Mouse (Mus musculus): Measurements from ENCODE around the gene Macf1. TPM values are rescaled to one million over a fixed set of nuclear protein-coding genes. Genes with fewer than 3 reads are reported as not detected.
A peak's percentile ranks its signal among the peaks of the same experiment; 100 is the strongest.
"Not testable (repeated sequence)": the region's sequence is repeated elsewhere in the genome, so short reads cannot be mapped to it uniquely, and the experiment has no call there.

Gene Macf1
- total and polyA plus RNA-seq, 3 experiments = 71.4 to 223 (median 222) TPM

GRCm38 (mm10) chr4:123337693-123338092 lies 346.5 kb downstream of the Macf1 start:
- Histone ChIP-seq H3K27me3 (ENCODE audit: control insufficient read depth, insufficient read depth, low read length) (peaks cover 8% of the 10 kb centered on the region), H3K4me1 (ENCODE audit: control insufficient read depth, insufficient read depth, low read length) (no peaks in the 10 kb centered on the region), H3K9ac (ENCODE audit: low read depth, low read length) (no peak overlapping the region), H3K4me3 (no peak overlapping the region), H3K79me2 (replicated peaks; ENCODE audit: control insufficient read depth, insufficient read depth, low read length) (no peaks in the 10 kb centered on the region), H3K27ac (no peak overlapping the region), H3K36me3 (ENCODE audit: control insufficient read depth, insufficient read depth, low read length) (no peaks in the 10 kb centered on the region)
- TF ChIP-seq EP300 (IDR thresholded peaks at IDR 0.05; ENCODE audit: insufficient read depth, low read depth, low read length) = no peak
- WGBS = 63% methylated on average over 4 of the region's 4 CpGs
- no peak for DNase-seq
- intact Hi-C loops (cut with DNase I) = no loop called here

GRCm38 (mm10) chr4:123335796-123336585 lies 348.2 kb downstream of the Macf1 start:
- H3K79me2 ChIP-seq (replicated peaks; ENCODE audit: control insufficient read depth, insufficient read depth, low read length) = no peaks in the 10 kb centered on the region
- WGBS = 70% methylated on average over 14 of the region's 14 CpGs
- TF ChIP-seq POLR2A (IDR thresholded peaks at IDR 0.05; ENCODE audit: insufficient read depth, low read depth, low read length) = no peak
- TF ChIP-seq CTCF (IDR thresholded peaks at IDR 0.05) = no peak

GRCm38 (mm10) chr4:123335244-123335643 lies 348.9 kb downstream of the Macf1 start:
- H3K27ac ChIP-seq; H3K79me2 ChIP-seq (replicated peaks; ENCODE audit: control insufficient read depth, insufficient read depth, low read length); H3K4me3 ChIP-seq; DNase-seq; H3K27me3 ChIP-seq (ENCODE audit: control insufficient read depth, insufficient read depth, low read length); H3K4me1 ChIP-seq (ENCODE audit: control insufficient read depth, insufficient read depth, low read length); H3K36me3 ChIP-seq (ENCODE audit: control insufficient read depth, insufficient read depth, low read length); intact Hi-C loops (cut with DNase I); H3K9ac ChIP-seq (ENCODE audit: low read depth, low read length): not testable (repeated sequence)
- 84% methylated on average over 10 of the region's 10 CpGs for WGBS

More at GRCm38 (mm10) chr4:123335796-123336585, 348.2 kb downstream of the Macf1 start:
- no peak overlapping the region for H3K4me3 ChIP-seq
- no peak for DNase-seq
- H3K27me3 ChIP-seq (ENCODE audit: control insufficient read depth, insufficient read depth, low read length) = peaks cover 2% of the 10 kb centered on the region; the same call in 1 of the 2 replicates
- H3K4me1 ChIP-seq (ENCODE audit: control insufficient read depth, insufficient read depth, low read length) = no peaks in the 10 kb centered on the region
- H3K9ac ChIP-seq (ENCODE audit: low read depth, low read length) = no peak overlapping the region
- intact Hi-C loops (cut with DNase I) = no loop called here
- no peaks in the 10 kb centered on the region for H3K36me3 ChIP-seq (ENCODE audit: control insufficient read depth, insufficient read depth, low read length)
- no peak overlapping the region for H3K27ac ChIP-seq

GRCm38 (mm10) chr4:123334177-123334576 lies 350.0 kb downstream of the Macf1 start:
- H3K4me3 ChIP-seq = no peak overlapping the region
- no peak for DNase-seq
- no peaks in the 10 kb centered on the region for H3K36me3 ChIP-seq (ENCODE audit: control insufficient read depth, insufficient read depth, low read length)
- H3K9ac ChIP-seq (ENCODE audit: low read depth, low read length) = no peak overlapping the region
- H3K79me2 ChIP-seq (replicated peaks; ENCODE audit: control insufficient read depth, insufficient read depth, low read length) = no peaks in the 10 kb centered on the region
- intact Hi-C loops (cut with DNase I) = no loop called here
- H3K4me1 ChIP-seq (ENCODE audit: control insufficient read depth, insufficient read depth, low read length) = no peaks in the 10 kb centered on the region
- TF ChIP-seq POLR2A (IDR thresholded peaks at IDR 0.05; ENCODE audit: insufficient read depth, low read depth, low read length) (no peak), CTCF (IDR thresholded peaks at IDR 0.05) (no peak), EP300 (IDR thresholded peaks at IDR 0.05; ENCODE audit: insufficient read depth, low read depth, low read length) (no peak)
- 62% methylated on average over 3 of the region's 3 CpGs for WGBS
- no peak overlapping the region for H3K27ac ChIP-seq
- H3K27me3 ChIP-seq (ENCODE audit: control insufficient read depth, insufficient read depth, low read length) = no peaks in the 10 kb centered on the region

- Histone ChIP-seq H3K27ac (no peak overlapping the region), H3K36me3 (ENCODE audit: control insufficient read depth, insufficient read depth, low read length) (no peaks in the 10 kb centered on the region), H3K79me2 (replicated peaks; ENCODE audit: control insufficient read depth, insufficient read depth, low read length) (no peaks in the 10 kb centered on the region), H3K4me3 (no peak overlapping the region), H3K9ac (ENCODE audit: low read depth, low read length) (no peak overlapping the region), H3K4me1 (ENCODE audit: control insufficient read depth, insufficient read depth, low read length) (no peaks in the 10 kb centered on the region), H3K27me3 (ENCODE audit: control insufficient read depth, insufficient read depth, low read length) (no peaks in the 10 kb centered on the region)
- TF ChIP-seq EP300 (IDR thresholded peaks at IDR 0.05; ENCODE audit: insufficient read depth, low read depth, low read length) (no peak), CTCF (IDR thresholded peaks at IDR 0.05) (0 out of 2 replicates have a peak, but pooled peaks have one; percentile 18)
- 97% methylated on average over 4 of the region's 4 CpGs for WGBS
- intact Hi-C loops (cut with DNase I) = no loop called here
- no peak for DNase-seq
Observed at GRCm38 (mm10) chr4:123333151-123333550, 351.0 kb downstream of the Macf1 start.

- intact Hi-C loops (cut with DNase I); H3K27ac ChIP-seq; H3K4me1 ChIP-seq (ENCODE audit: control insufficient read depth, insufficient read depth, low read length); H3K79me2 ChIP-seq (replicated peaks; ENCODE audit: control insufficient read depth, insufficient read depth, low read length); H3K9ac ChIP-seq (ENCODE audit: low read depth, low read length); H3K27me3 ChIP-seq (ENCODE audit: control insufficient read depth, insufficient read depth, low read length); H3K4me3 ChIP-seq; DNase-seq; H3K36me3 ChIP-seq (ENCODE audit: control insufficient read depth, insufficient read depth, low read length): not testable (repeated sequence)
- WGBS = 86% methylated on average over 1 of the region's 1 CpGs
Observed at GRCm38 (mm10) chr4:123331961-123332360, 352.2 kb downstream of the Macf1 start.
